Mouse (Mus musculus): ENCODE results near the gene Aatk. TPM values are rescaled to one million over a fixed set of nuclear protein-coding genes. Genes with fewer than 3 reads are reported as not detected.

Gene Aatk
- polyA plus RNA-seq, 1 experiment from 2014 or later, result 2.0 TPM

DNA sequence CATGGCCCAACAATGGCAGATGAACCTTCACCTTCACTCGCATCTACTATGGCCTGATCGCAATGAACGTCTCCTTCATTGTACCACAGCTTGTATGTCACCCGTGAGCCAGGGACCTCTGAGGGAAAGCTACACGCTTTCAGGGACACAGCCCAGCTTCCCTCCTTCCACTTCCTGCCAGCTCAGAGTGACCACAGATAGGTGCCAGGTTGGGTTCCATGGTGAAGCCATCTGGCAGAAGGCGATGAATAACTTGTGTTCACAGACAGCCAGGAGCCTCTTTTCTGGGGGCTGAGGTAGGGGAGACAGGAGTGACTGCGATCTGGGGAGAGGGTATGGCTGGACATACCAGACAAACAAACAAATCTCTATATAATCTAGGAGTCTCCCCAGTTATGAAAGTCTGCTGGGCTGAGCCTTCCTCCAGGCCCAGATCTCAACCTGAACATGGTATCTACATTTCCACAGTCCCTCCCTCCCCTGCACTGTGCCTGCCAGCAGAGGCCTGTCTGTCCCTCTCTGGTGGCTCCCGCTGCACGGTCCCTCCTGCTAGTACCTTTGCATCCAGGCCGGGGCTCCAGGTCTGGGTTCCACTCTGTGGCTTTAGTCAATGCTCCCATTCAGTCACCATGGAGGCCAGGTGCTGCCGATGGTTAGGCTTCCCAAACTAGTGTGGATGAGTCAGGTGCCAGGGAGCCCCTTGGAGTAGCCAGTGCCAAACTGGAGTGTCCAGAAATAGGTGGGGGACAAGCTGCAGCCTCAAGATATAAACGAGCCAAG is 9.2 kb upstream of the Aatk start:
- no peaks in the 10 kb centered on the region for H3K9me3 ChIP-seq (ENCODE audit: low read length)
- no peak overlapping the region for H3K9ac ChIP-seq (replicated peaks; ENCODE audit: low read length)
- no peak overlapping the region for H3K27ac ChIP-seq (ENCODE audit: low read length)
- H3K4me2 ChIP-seq (replicated peaks; ENCODE audit: low read depth, low read length), result no peak overlapping the region
- WGBS, result 86% methylated on average over 12 of the region's 12 CpGs
- no peak for ATAC-seq (ENCODE audit: low FRiP score, low TSS enrichment)
- H3K36me3 ChIP-seq (ENCODE audit: insufficient read depth, low read length), result no peaks in the 10 kb centered on the region
- H3K4me3 ChIP-seq (ENCODE audit: low read length), result no peak overlapping the region
- H3K4me1 ChIP-seq (ENCODE audit: insufficient read depth, low read length), result no peaks in the 10 kb centered on the region; the same call in 1 of the 2 replicates
- H3K27me3 ChIP-seq (ENCODE audit: insufficient read depth, low read length), result no peaks in the 10 kb centered on the region

DNA sequence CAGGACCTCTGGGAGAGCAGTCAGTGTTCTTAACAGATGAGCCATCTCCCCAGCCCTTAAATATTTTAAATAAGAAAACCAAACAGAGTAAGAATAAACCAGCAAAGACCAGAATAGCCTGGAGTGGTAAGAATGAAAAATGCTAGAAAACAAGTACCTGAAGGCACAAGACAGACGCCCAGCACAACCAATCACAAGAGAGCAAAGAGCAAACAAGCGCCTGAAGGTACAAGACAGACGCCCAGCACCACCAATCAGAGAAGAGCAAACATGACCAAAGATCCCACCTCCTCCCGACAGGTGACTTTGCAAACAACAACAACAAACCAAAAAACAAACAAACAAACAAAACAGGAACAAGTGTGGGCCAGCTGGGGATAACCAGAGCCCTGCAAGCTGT is 6.9 kb upstream of the Aatk start:
- Histone ChIP-seq H3K4me1 (ENCODE audit: insufficient read depth, low read length) (no peaks in the 10 kb centered on the region), H3K27ac (ENCODE audit: low read length) (no peak overlapping the region), H3K4me3 (ENCODE audit: low read length) (no peak overlapping the region), H3K4me2 (replicated peaks; ENCODE audit: low read depth, low read length) (no peak overlapping the region), H3K9ac (replicated peaks; ENCODE audit: low read length) (no peak overlapping the region), H3K27me3 (ENCODE audit: insufficient read depth, low read length) (peaks cover 3% of the 10 kb centered on the region), H3K36me3 (ENCODE audit: insufficient read depth, low read length) (no peaks in the 10 kb centered on the region), H3K9me3 (ENCODE audit: low read length) (no peaks in the 10 kb centered on the region)
- 81% methylated on average over 4 of the region's 4 CpGs for WGBS
- no peak for ATAC-seq (ENCODE audit: low FRiP score, low TSS enrichment)

DNA sequence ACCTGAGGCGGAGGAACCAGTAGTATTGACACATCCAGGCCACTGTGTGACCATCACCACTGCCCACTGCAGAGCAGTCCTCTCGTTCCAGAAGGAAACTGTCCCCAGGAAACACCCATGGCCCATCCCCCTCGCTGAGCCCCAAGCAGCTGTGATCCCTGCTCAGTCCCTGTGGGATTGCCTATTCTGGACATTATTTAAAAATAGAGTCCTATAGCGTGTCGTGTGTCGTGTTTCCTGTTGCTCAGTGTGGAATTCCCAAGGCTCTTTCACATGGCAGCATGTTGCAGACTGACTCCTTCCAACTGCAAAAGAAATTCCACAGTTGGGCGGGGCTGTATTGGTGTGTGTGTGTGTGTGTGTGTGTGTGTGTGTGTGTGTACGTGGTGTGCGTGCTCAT is 5.3 kb upstream of the Aatk start:
- no peaks in the 10 kb centered on the region for H3K36me3 ChIP-seq (ENCODE audit: insufficient read depth, low read length)
- H3K9ac ChIP-seq (replicated peaks; ENCODE audit: low read length), result no peak overlapping the region
- no peak overlapping the region for H3K4me2 ChIP-seq (replicated peaks; ENCODE audit: low read depth, low read length)
- WGBS, result 56% methylated on average over 9 of the region's 9 CpGs
- no peak overlapping the region for H3K4me3 ChIP-seq (ENCODE audit: low read length)
- no peak for ATAC-seq (ENCODE audit: low FRiP score, low TSS enrichment)
- H3K27ac ChIP-seq (ENCODE audit: low read length), result no peak overlapping the region
- peaks cover 12% of the 10 kb centered on the region for H3K4me1 ChIP-seq (ENCODE audit: insufficient read depth, low read length)
- no peaks in the 10 kb centered on the region for H3K9me3 ChIP-seq (ENCODE audit: low read length)
- H3K27me3 ChIP-seq (ENCODE audit: insufficient read depth, low read length), result peaks cover 16% of the 10 kb centered on the region

DNA sequence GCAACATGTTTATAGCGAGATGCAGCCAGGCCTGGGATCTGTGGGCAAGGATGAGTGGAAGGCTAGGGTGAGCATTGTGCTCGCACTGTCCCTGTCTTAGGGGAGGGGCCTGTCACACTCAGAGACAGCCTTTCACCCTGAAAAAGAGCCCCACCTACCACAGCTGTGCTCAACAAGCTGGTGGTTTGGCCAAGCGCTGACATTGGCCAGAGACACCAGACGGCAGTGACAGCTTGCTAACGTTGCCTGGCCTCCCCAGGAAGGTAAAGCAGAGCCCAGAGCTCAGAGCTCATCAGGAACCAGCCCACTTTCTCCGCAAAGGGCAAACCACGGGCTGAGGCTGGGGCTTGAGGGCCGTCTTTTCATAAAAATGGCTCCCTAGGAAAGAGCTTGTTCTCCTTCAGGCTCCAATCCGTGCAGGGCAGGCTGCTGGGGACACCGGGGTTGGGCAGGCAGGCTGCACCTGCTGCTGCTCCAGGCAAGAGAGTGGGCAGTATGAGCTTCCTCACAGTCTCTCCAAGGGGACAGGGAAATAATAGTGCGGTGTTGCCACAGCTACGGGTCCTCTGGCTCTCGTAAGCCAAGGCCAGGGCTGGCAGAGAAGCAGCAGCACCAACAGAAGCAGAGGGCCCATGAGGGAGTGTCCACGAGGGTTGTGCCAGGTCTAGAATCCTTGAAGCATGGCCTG is 4.3 kb upstream of the Aatk start:
- H3K9me3 ChIP-seq (ENCODE audit: low read length), result no peaks in the 10 kb centered on the region
- H3K27ac ChIP-seq (ENCODE audit: low read length), result no peak overlapping the region
- WGBS, result 50% methylated on average over 14 of the region's 14 CpGs
- H3K4me3 ChIP-seq (ENCODE audit: low read length), result no peak overlapping the region
- H3K9ac ChIP-seq (replicated peaks; ENCODE audit: low read length), result no peak overlapping the region
- H3K36me3 ChIP-seq (ENCODE audit: insufficient read depth, low read length), result no peaks in the 10 kb centered on the region
- no peak for ATAC-seq (ENCODE audit: low FRiP score, low TSS enrichment)
- no peak overlapping the region for H3K4me2 ChIP-seq (replicated peaks; ENCODE audit: low read depth, low read length)
- H3K27me3 ChIP-seq (ENCODE audit: insufficient read depth, low read length), result peaks cover 20% of the 10 kb centered on the region
- H3K4me1 ChIP-seq (ENCODE audit: insufficient read depth, low read length), result peaks cover 20% of the 10 kb centered on the region

DNA sequence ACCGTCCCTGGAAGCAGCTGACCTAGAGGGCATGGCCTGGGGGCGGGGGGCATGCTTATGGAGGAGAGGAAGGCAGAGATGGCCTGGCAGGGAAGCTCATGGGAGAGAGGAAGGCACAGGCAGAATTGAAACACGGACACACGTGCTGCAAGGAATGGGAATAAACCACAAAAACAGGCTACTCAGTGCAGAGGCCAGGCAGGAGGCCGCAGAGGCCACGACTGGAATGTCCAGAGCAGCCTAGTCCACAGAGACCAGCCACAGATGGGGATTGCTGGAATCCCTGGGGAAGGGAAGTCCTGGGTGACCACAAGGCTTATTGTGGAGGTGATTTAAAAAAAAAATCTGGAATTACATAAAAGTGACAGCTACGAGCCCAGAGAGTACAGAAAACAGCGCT is 2.1 kb upstream of the Aatk start:
- H3K4me3 ChIP-seq (ENCODE audit: low read length), result no peak overlapping the region
- no peak overlapping the region for H3K27ac ChIP-seq (ENCODE audit: low read length)
- H3K9ac ChIP-seq (replicated peaks; ENCODE audit: low read length), result no peak overlapping the region
- peaks cover 32% of the 10 kb centered on the region for H3K4me1 ChIP-seq (ENCODE audit: insufficient read depth, low read length)
- no peak overlapping the region for H3K4me2 ChIP-seq (replicated peaks; ENCODE audit: low read depth, low read length)
- no peaks in the 10 kb centered on the region for H3K36me3 ChIP-seq (ENCODE audit: insufficient read depth, low read length)
- WGBS, result 78% methylated on average over 8 of the region's 8 CpGs
- H3K9me3 ChIP-seq (ENCODE audit: low read length), result no peaks in the 10 kb centered on the region
- ATAC-seq (ENCODE audit: low FRiP score, low TSS enrichment), result no peak
- H3K27me3 ChIP-seq (ENCODE audit: insufficient read depth, low read length), result peaks cover 23% of the 10 kb centered on the region

DNA sequence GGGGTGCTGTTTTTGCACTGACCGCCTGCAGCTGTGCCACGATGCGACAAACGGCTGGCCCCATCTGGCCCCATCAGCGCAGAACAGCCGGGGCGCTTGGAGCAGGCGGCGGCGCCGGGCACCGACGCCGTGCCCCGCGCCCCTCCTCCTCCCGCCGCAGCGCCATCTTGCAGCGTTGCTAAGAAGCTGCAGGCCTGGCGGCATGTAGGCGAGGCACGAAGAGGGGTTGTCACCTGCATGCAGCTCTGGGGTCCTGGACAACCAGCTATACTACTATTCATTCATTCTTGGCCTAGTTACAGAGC is 1.2 kb upstream of the Aatk start:
- H3K27me3 ChIP-seq (ENCODE audit: insufficient read depth, low read length), result peaks cover 23% of the 10 kb centered on the region
- H3K9me3 ChIP-seq (ENCODE audit: low read length), result no peaks in the 10 kb centered on the region
- WGBS, result 10% methylated on average over 23 of the region's 23 CpGs
- ATAC-seq (ENCODE audit: low FRiP score, low TSS enrichment), result no peak
- H3K4me3 ChIP-seq (ENCODE audit: low read length), result peak overlapping the region; percentile 0; the same call in 1 of the 2 replicates
- H3K4me1 ChIP-seq (ENCODE audit: insufficient read depth, low read length), result peaks cover 32% of the 10 kb centered on the region
- H3K36me3 ChIP-seq (ENCODE audit: insufficient read depth, low read length), result no peaks in the 10 kb centered on the region
- H3K9ac ChIP-seq (replicated peaks; ENCODE audit: low read length), result no peak overlapping the region
- H3K4me2 ChIP-seq (replicated peaks; ENCODE audit: low read depth, low read length), result peak overlapping the region; percentile 94
- H3K27ac ChIP-seq (ENCODE audit: low read length), result no peak overlapping the region

DNA sequence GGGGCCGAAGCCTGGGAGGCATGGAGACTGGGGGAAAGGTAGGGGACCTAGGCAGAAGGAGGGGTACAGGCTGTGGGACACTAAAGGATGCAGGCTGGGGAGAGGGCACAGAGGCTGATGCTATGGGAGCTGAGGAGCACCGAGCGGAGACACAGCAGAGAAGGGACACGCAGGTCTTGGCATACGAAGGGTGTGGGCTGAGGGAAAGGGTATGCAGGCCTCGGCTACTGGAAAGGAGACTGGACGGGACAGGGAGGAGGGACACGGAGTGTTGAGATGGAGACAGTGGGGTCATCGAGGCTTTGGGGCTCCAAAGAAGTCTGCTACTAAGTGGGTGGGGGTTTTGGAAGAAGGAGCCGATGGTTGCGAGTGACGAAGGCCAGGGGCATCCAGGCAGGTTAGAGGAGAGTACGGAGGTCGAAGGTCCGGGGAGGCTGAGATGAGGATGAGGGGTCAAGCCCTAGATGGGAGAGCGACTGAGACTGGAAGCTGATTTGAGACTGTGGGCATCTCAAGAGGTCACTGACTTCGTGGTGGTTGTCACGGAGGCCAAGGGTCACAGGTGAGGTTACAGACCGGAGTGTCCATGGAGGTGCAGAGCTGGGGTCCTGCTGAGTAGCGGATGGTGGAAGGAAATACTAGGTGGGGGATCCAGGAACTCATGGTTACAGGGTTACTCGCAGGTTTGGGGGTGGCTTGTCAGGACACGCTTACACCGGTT is 724 bp upstream of the Aatk start:
- Histone ChIP-seq H3K4me1 (ENCODE audit: insufficient read depth, low read length) (peaks cover 32% of the 10 kb centered on the region), H3K4me2 (replicated peaks; ENCODE audit: low read depth, low read length) (peak overlapping the region; percentile 94), H3K9ac (replicated peaks; ENCODE audit: low read length) (peak overlapping the region; percentile 71), H3K27ac (ENCODE audit: low read length) (no peak overlapping the region), H3K9me3 (ENCODE audit: low read length) (no peaks in the 10 kb centered on the region), H3K27me3 (ENCODE audit: insufficient read depth, low read length) (peaks cover 23% of the 10 kb centered on the region), H3K4me3 (ENCODE audit: low read length) (peak overlapping the region; percentile 58), H3K36me3 (ENCODE audit: insufficient read depth, low read length) (no peaks in the 10 kb centered on the region)
- WGBS, result 14% methylated on average over 23 of the region's 23 CpGs
- 0 out of 2 replicates have a peak, but pooled peaks have one; percentile 16 for ATAC-seq (ENCODE audit: low FRiP score, low TSS enrichment)

DNA sequence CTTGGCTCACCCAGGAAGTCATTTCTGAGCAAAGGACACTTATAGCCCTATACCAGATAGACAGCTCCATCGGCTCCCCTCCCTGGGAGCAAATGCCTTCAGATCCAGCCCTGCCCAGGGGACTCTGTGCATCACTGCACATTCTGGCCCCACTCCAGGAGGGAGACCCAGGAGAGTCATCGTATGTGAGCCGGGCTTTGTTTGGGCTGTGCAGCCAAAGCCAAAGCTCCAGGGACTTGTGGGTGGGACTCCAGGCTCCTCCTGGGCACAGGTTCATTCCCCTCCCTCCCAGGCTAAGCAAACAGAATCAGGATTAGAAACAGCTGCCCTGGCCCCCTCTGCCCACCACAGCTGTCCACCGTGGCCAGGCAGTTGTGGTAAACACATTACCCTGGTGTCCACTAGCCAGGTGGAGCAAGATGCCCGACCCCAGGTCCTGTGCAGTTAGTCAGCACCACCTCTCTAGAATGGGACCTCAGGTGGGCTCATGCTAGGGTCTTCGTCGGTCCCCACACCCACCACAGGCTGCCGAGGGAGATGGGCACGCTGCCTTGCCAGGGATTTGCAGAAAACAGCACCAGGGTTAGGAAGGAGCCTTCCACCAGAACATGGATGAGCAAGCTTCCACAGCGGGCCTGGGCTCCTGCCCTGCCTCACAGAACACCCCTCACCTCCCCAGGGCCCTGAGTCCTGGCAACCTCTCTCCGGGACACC is 971 bp downstream of the Aatk start:
- Histone ChIP-seq H3K27me3 (ENCODE audit: insufficient read depth, low read length) (peaks cover 23% of the 10 kb centered on the region), H3K9ac (replicated peaks; ENCODE audit: low read length) (peak overlapping the region; percentile 71), H3K27ac (ENCODE audit: low read length) (peak overlapping the region; percentile 35; the same call in 1 of the 2 replicates), H3K4me1 (ENCODE audit: insufficient read depth, low read length) (peaks cover 45% of the 10 kb centered on the region), H3K4me2 (replicated peaks; ENCODE audit: low read depth, low read length) (peak overlapping the region; percentile 94), H3K9me3 (ENCODE audit: low read length) (no peaks in the 10 kb centered on the region), H3K36me3 (ENCODE audit: insufficient read depth, low read length) (no peaks in the 10 kb centered on the region), H3K4me3 (ENCODE audit: low read length) (peak overlapping the region; percentile 58)
- peak; percentile 57 for ATAC-seq (ENCODE audit: low FRiP score, low TSS enrichment)
- 44% methylated on average over 11 of the region's 11 CpGs for WGBS

DNA sequence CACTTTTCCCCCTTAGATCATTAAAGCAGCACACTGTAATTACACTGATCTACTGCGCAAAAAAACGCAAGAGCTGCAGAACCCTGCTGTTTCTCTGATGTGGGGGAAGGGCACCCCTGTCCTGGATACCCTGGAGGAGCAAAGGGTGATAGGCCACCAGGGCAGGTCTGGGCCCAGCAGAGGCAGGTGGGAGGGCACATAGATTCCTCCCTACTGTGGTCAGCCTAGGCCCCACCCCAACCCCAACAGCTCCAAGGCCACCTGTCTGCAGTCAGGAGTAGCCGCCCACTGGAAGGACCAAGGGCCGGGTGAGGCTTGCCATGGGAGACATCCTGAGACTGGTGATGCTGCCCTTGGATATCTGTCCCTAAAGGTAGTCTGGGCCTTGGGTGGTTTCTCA is 1.6 kb downstream of the Aatk start:
- ATAC-seq (ENCODE audit: low FRiP score, low TSS enrichment), result no peak
- H3K27ac ChIP-seq (ENCODE audit: low read length), result no peak overlapping the region
- H3K4me3 ChIP-seq (ENCODE audit: low read length), result no peak overlapping the region
- H3K27me3 ChIP-seq (ENCODE audit: insufficient read depth, low read length), result peaks cover 23% of the 10 kb centered on the region
- WGBS, result 60% methylated on average over 4 of the region's 4 CpGs
- no peak overlapping the region for H3K9ac ChIP-seq (replicated peaks; ENCODE audit: low read length)
- peaks cover 46% of the 10 kb centered on the region for H3K4me1 ChIP-seq (ENCODE audit: insufficient read depth, low read length)
- H3K9me3 ChIP-seq (ENCODE audit: low read length), result no peaks in the 10 kb centered on the region
- no peak overlapping the region for H3K4me2 ChIP-seq (replicated peaks; ENCODE audit: low read depth, low read length)
- H3K36me3 ChIP-seq (ENCODE audit: insufficient read depth, low read length), result no peaks in the 10 kb centered on the region
